Mouse (Mus musculus): Measurements from ENCODE around the gene Ccdc183.
A peak's percentile ranks its signal among the peaks of the same experiment; 100 is the strongest.

Ccdc183 gene

GRCm38 (mm10) chr2:25577951-25578795 is 39.3 kb downstream of the Ccdc183 start:
- DNase-seq (ENCODE audit: low spot score in 2 of 2), result no peak

GRCm38 (mm10) chr2:25576965-25577891 is 40.2 kb downstream of the Ccdc183 start:
- DNase-seq (ENCODE audit: low spot score in 2 of 2), result no peak

GRCm38 (mm10) chr2:25576028-25576850 is 41.2 kb downstream of the Ccdc183 start:
- no peak for DNase-seq (ENCODE audit: low spot score in 2 of 2)

- peak in 1 of 2 experiments; percentile 64 for DNase-seq (ENCODE audit: low spot score in 2 of 2)
Observed at GRCm38 (mm10) chr2:25575432-25576027, 41.9 kb downstream of the Ccdc183 start.

- peak; percentile 96 for DNase-seq (ENCODE audit: low spot score in 2 of 2)
Observed at GRCm38 (mm10) chr2:25574579-25575431, 42.7 kb downstream of the Ccdc183 start, which contains the start of the genes Mamdc4 and Phpt1. TSS of gene Mamdc4 (minus strand) at chr2:25574845. TSS of gene Phpt1 (minus strand) at chr2:25575224.

GRCm38 (mm10) chr2:25574136-25574535 is 43.3 kb downstream of the Ccdc183 start:
- no peak for DNase-seq (ENCODE audit: low spot score in 2 of 2)

- DNase-seq (ENCODE audit: low spot score in 2 of 2), result no peak
Observed at GRCm38 (mm10) chr2:25573068-25573467, 44.4 kb downstream of the Ccdc183 start.

- DNase-seq (ENCODE audit: low spot score in 2 of 2), result no peak
Observed at GRCm38 (mm10) chr2:25571221-25571620, 46.3 kb downstream of the Ccdc183 start.

- DNase-seq (ENCODE audit: low spot score in 2 of 2), result no peak
Observed at GRCm38 (mm10) chr2:25569323-25569722, 48.2 kb downstream of the Ccdc183 start.

GRCm38 (mm10) chr2:25568473-25569019 is 48.9 kb downstream of the Ccdc183 start:
- DNase-seq (ENCODE audit: low spot score in 2 of 2), result no peak

GRCm38 (mm10) chr2:25566558-25566957 is 50.9 kb downstream of the Ccdc183 start:
- DNase-seq (ENCODE audit: low spot score in 2 of 2), result no peak

- no peak for DNase-seq (ENCODE audit: low spot score in 2 of 2)
Observed at GRCm38 (mm10) chr2:25565741-25566140, 51.7 kb downstream of the Ccdc183 start.

GRCm38 (mm10) chr2:25561946-25562345 is 55.5 kb downstream of the Ccdc183 start:
- DNase-seq (ENCODE audit: low spot score in 2 of 2), result no peak

GRCm38 (mm10) chr2:25560551-25560950 is 56.9 kb downstream of the Ccdc183 start:
- no peak for DNase-seq (ENCODE audit: low spot score in 2 of 2)

GRCm38 (mm10) chr2:25558774-25559173 is 58.7 kb downstream of the Ccdc183 start:
- no peak for DNase-seq (ENCODE audit: low spot score in 2 of 2)

Measured in urinary bladder, postnatal 36 days (tissue).